Mouse (Mus musculus): Measurements from ENCODE around the gene Nhsl2. TPM values are rescaled to one million over a fixed set of nuclear protein-coding genes. Genes with fewer than 3 reads are reported as not detected.

The Nhsl2 gene
- polyA plus RNA-seq, 1 experiment from 2014 or later = 6.7 TPM

DNA sequence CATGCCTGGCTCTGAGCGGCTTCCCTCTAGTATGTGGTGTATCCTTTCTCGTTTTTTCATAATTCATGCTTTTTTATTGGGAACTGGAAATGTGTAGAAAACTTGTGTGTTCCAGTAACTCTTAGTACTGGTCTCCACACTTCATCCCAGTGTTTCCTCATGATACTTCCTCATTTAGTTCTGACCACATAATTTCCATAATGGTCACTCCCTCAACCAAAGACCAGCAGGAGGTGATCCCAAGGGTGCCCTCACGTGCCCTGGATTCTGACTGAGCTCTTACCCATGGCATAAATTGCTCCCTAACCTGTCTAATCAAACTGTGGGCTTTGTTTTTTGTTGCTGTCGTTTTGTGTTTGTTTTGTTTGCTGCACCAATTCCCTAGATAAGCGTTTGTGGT is 58.1 kb downstream of the Nhsl2 start:
- H3K36me3 ChIP-seq = no peaks in the 10 kb centered on the region
- 51% methylated on average over 5 of the region's 5 CpGs for WGBS
- H3K9ac ChIP-seq = no peak overlapping the region
- ATAC-seq (replicated peaks; ENCODE audit: insufficient number of reproducible peaks, insufficient read depth, low FRiP score, low read depth) = no peak
- no peak overlapping the region for H3K4me2 ChIP-seq
- no peaks in the 10 kb centered on the region for H3K9me3 ChIP-seq (replicated peaks)
- H3K4me3 ChIP-seq = no peak overlapping the region
- H3K27me3 ChIP-seq = no peaks in the 10 kb centered on the region; the same call in 1 of the 2 replicates
- no peaks in the 10 kb centered on the region for H3K4me1 ChIP-seq (replicated peaks)
- no peak overlapping the region for H3K27ac ChIP-seq

DNA sequence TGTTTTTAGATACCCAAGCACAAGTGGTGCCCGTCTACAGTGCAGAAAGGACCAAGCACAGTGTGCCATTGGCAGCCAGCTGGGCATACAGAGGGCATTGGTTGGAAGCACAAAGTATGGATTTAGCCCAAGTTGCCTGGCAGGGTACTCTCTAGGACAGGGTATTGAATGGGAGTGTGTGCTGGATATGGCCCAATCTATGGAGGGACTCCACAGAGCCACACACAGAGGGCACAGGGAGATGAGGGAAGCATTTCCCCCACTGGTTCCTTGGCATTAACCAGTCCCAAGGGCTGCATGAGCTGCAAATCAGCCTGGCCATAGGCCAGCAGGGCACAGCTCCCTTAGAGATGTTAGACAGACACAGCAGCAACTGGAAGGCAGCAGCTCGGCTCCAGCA is 79.9 kb downstream of the Nhsl2 start:
- no peak for ATAC-seq (replicated peaks; ENCODE audit: insufficient number of reproducible peaks, insufficient read depth, low FRiP score, low read depth)
- Histone ChIP-seq H3K4me2 (no peak overlapping the region), H3K27me3 (peaks cover 3% of the 10 kb centered on the region; the same call in 1 of the 2 replicates), H3K4me1 (replicated peaks) (no peaks in the 10 kb centered on the region; the same call in 1 of the 2 replicates), H3K36me3 (no peaks in the 10 kb centered on the region), H3K4me3 (no peak overlapping the region), H3K9me3 (replicated peaks) (no peaks in the 10 kb centered on the region), H3K9ac (no peak overlapping the region), H3K27ac (no peak overlapping the region)
- 72% methylated on average over 2 of the region's 2 CpGs for WGBS

DNA sequence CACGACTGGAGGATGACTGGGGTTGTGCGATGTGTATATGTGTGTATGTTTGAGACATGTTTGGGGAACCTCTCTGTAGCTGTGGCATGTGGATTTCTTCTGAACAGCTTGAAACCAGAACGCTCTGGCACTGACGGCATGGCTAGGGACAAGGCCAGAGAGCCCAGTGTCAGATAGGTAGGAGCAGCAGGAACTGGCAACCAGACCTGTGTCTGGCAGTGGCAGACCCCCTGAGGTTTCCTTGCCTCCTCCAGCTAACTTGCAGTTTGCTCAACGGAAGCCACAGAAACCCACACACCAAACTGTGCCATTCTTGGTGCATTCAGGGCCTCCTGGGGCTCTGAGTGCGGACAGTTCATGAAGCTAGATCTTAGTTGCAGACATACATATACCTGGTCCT is 81.1 kb downstream of the Nhsl2 start:
- ATAC-seq (replicated peaks; ENCODE audit: insufficient number of reproducible peaks, insufficient read depth, low FRiP score, low read depth) = no peak
- H3K4me3 ChIP-seq = no peak overlapping the region
- no peaks in the 10 kb centered on the region; the same call in 1 of the 2 replicates for H3K4me1 ChIP-seq (replicated peaks)
- no peak overlapping the region for H3K9ac ChIP-seq
- H3K36me3 ChIP-seq = no peaks in the 10 kb centered on the region
- H3K27ac ChIP-seq = no peak overlapping the region
- WGBS = 82% methylated on average over 6 of the region's 6 CpGs
- no peak overlapping the region for H3K4me2 ChIP-seq
- H3K27me3 ChIP-seq = peaks cover 3% of the 10 kb centered on the region; the same call in 1 of the 2 replicates
- no peaks in the 10 kb centered on the region for H3K9me3 ChIP-seq (replicated peaks)

DNA sequence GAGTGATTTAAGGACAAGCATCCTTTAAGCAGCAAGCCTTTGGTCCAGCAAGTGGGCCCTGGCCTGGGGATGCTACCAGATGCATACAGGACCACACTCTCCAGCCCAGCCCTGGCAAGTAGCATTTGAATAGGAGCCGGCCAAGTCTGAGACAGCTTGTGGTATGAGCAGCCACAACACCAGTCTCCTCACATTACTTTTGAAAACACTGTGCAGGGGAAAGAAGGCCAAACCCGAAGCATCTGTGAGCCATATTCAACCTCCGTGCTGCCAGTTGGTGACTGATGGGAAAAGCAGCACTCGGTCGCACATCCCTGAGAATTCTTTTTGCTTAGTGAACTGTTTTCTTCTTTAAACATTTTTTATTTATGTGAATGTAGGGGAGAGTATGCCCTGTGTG is 81.8 kb downstream of the Nhsl2 start:
- Histone ChIP-seq H3K27me3 (peaks cover 3% of the 10 kb centered on the region; the same call in 1 of the 2 replicates), H3K4me1 (replicated peaks) (no peaks in the 10 kb centered on the region; the same call in 1 of the 2 replicates), H3K27ac (no peak overlapping the region), H3K9me3 (replicated peaks) (no peaks in the 10 kb centered on the region), H3K9ac (no peak overlapping the region), H3K36me3 (no peaks in the 10 kb centered on the region), H3K4me2 (no peak overlapping the region), H3K4me3 (no peak overlapping the region)
- no peak for ATAC-seq (replicated peaks; ENCODE audit: insufficient number of reproducible peaks, insufficient read depth, low FRiP score, low read depth)
- 88% methylated on average over 5 of the region's 5 CpGs for WGBS

DNA sequence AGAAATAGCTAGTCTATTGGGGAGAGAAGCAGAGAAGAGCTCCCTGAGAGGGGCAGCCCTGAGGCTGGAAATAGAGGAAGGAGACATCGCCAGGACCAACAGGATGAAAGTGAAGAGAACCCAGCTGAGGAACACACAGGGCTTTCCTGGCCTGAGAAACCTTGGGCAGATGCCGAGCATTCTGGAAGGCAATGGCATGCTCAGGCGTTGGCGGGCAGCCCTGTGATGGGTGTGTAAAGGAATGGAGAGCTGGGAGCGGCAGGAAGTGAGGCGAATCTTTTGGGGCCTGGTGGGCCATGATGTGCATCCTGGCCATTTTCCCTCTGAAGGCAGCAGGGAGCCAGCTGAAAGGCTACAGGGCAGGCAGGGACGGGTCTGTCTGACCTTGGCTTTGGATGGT is 83.1 kb downstream of the Nhsl2 start:
- Histone ChIP-seq H3K27me3 (peaks cover 3% of the 10 kb centered on the region; the same call in 1 of the 2 replicates), H3K4me3 (no peak overlapping the region), H3K4me2 (no peak overlapping the region), H3K4me1 (replicated peaks) (no peaks in the 10 kb centered on the region; the same call in 1 of the 2 replicates), H3K9me3 (replicated peaks) (no peaks in the 10 kb centered on the region), H3K9ac (no peak overlapping the region), H3K27ac (no peak overlapping the region), H3K36me3 (no peaks in the 10 kb centered on the region)
- 54% methylated on average over 7 of the region's 7 CpGs for WGBS
- ATAC-seq (replicated peaks; ENCODE audit: insufficient number of reproducible peaks, insufficient read depth, low FRiP score, low read depth) = no peak

DNA sequence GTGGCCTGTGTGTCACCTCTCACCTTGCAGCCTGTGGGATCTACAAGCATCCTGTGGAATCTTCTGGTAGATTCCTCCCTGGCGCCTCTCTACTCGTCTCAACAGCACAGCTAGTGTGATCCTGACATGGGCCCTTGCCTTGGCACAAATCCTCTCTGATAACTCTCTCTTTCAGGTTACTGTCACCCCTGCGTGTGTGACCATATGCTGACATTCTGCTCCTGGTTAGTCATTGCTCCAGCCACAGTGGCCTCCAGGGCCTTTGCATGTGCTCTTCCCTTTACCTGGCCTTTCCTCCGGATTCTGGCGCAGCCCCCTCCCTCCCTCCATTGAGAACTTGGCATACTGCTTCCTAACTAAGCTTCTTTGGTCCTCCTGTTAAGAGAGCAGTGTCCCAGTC is 84.2 kb downstream of the Nhsl2 start:
- no peaks in the 10 kb centered on the region; the same call in 1 of the 2 replicates for H3K4me1 ChIP-seq (replicated peaks)
- no peaks in the 10 kb centered on the region for H3K9me3 ChIP-seq (replicated peaks)
- no peaks in the 10 kb centered on the region for H3K36me3 ChIP-seq
- H3K4me3 ChIP-seq = no peak overlapping the region
- H3K4me2 ChIP-seq = no peak overlapping the region
- H3K27ac ChIP-seq = no peak overlapping the region
- 83% methylated on average over 5 of the region's 5 CpGs for WGBS
- ATAC-seq (replicated peaks; ENCODE audit: insufficient number of reproducible peaks, insufficient read depth, low FRiP score, low read depth) = no peak
- H3K9ac ChIP-seq = no peak overlapping the region
- H3K27me3 ChIP-seq = peaks cover 3% of the 10 kb centered on the region; the same call in 1 of the 2 replicates

DNA sequence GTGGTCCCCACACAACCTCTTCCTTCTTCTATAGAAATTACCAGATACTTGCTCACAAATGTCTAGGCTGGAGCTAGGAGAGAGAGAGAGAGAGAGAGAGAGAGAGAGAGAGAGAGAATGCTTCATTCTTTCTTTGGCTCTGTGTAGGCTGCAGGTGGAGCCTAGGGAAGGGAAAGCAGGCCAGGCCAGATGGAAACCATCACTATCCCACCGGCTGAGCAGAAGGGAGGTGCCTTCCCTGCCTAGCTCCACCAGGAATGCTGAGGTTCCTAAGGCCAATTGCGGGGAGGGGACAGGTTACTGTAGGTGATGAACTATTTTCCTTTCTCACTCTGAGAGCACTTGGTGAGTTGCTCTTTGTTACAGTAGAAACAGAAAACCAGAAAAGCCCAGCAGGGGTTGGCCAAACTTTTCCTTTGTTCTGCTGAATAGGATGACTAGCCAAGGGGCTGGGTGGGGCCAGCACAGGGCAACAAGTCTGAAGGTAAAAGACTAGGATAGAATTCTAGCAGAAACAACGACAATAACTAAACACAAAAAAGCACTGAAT is 86.2 kb downstream of the Nhsl2 start:
- no peak overlapping the region for H3K4me3 ChIP-seq
- H3K27me3 ChIP-seq = peaks cover 6% of the 10 kb centered on the region; the same call in 1 of the 2 replicates
- no peaks in the 10 kb centered on the region for H3K36me3 ChIP-seq
- 35% methylated on average over 3 of the region's 3 CpGs for WGBS
- H3K4me2 ChIP-seq = no peak overlapping the region
- H3K9ac ChIP-seq = no peak overlapping the region
- ATAC-seq (replicated peaks; ENCODE audit: insufficient number of reproducible peaks, insufficient read depth, low FRiP score, low read depth) = no peak
- no peaks in the 10 kb centered on the region for H3K4me1 ChIP-seq (replicated peaks)
- H3K9me3 ChIP-seq (replicated peaks) = no peaks in the 10 kb centered on the region
- no peak overlapping the region for H3K27ac ChIP-seq

DNA sequence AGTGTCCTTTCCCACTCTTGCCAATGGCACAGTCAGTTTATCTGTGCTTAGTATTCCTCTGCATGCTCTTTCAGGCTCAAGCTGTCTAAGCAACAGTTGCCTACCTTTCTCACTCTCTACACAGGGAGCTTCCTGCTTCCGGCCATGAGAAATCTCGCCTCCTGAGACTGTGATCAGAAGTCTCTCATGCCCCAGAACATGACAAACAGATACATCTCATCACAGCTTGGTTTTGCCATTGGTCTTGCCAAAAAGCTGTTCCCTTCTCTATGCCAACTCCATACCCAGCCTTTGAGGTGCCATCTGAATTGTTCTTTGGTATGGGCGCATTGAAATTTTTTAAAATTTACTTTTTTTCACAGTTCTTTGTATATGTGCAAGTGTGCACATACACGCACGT is 90.3 kb downstream of the Nhsl2 start:
- H3K9me3 ChIP-seq (replicated peaks) = no peaks in the 10 kb centered on the region
- H3K4me1 ChIP-seq (replicated peaks) = peaks cover 18% of the 10 kb centered on the region
- H3K36me3 ChIP-seq = no peaks in the 10 kb centered on the region
- H3K4me2 ChIP-seq = no peak overlapping the region
- WGBS = 87% methylated on average over 5 of the region's 5 CpGs
- 0 out of 2 replicates have a peak, but pooled peaks cover 3% of the 10 kb centered on the region for H3K27me3 ChIP-seq
- H3K9ac ChIP-seq = no peak overlapping the region
- no peak overlapping the region for H3K4me3 ChIP-seq
- ATAC-seq (replicated peaks; ENCODE audit: insufficient number of reproducible peaks, insufficient read depth, low FRiP score, low read depth) = no peak
- no peak overlapping the region for H3K27ac ChIP-seq

DNA sequence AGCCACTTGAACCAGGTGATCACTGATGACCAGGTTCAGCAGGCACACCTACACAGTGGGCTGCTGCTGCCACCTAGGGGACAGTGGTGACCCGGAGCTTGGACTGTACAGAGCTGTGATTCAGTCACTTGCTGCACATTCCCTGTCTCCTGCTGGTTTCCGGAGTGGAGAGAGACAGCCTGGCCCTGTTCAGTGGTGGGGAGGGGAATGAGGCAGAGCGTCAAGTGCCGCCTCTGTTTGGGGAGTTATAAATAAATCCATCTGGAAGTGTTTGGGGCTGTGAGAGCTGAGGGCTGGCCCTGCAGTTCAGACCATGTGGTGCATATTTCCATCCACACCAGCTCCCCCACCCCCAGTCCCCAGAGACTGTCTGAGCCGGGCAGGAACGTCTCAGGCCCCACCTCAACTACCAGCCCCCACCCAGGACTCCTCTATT is 93.3 kb downstream of the Nhsl2 start:
- H3K27me3 ChIP-seq = 0 out of 2 replicates have a peak, but pooled peaks cover 3% of the 10 kb centered on the region
- H3K9ac ChIP-seq = no peak overlapping the region
- ATAC-seq (replicated peaks; ENCODE audit: insufficient number of reproducible peaks, insufficient read depth, low FRiP score, low read depth) = peak; percentile 92
- H3K27ac ChIP-seq = peak overlapping the region; percentile 77
- H3K4me2 ChIP-seq = 0 out of 2 replicates have a peak overlapping the region, but pooled peaks have one; percentile 4
- peaks cover 21% of the 10 kb centered on the region for H3K4me1 ChIP-seq (replicated peaks)
- no peak overlapping the region for H3K4me3 ChIP-seq
- 11% methylated on average over 6 of the region's 6 CpGs for WGBS
- H3K36me3 ChIP-seq = no peaks in the 10 kb centered on the region
- no peaks in the 10 kb centered on the region for H3K9me3 ChIP-seq (replicated peaks)

DNA sequence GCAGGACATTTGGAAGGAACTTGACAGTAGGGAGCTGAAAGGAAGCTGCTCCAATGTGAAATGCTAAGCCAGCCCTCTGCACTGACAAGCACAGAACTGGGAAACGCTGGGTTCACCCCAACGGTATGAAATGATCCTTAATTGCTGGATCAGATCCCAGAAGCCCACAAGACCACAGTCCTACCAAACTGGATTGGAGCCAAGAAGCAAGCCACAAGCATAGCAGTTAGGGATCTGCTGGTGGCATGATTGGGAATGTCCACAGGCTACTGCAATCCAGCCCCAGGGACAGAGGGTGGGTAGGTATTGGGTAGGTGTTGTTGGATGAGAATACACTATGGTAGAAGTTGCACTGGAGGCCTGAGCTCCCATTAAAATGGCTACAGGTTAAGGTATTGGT is 94.6 kb downstream of the Nhsl2 start:
- H3K4me1 ChIP-seq (replicated peaks) = peaks cover 21% of the 10 kb centered on the region
- no peak overlapping the region for H3K9ac ChIP-seq
- no peak overlapping the region for H3K4me3 ChIP-seq
- no peaks in the 10 kb centered on the region for H3K9me3 ChIP-seq (replicated peaks)
- 0 out of 2 replicates have a peak, but pooled peaks cover 3% of the 10 kb centered on the region for H3K27me3 ChIP-seq
- no peak overlapping the region for H3K4me2 ChIP-seq
- 54% methylated on average over 2 of the region's 2 CpGs for WGBS
- H3K27ac ChIP-seq = peak overlapping the region; percentile 77
- no peak for ATAC-seq (replicated peaks; ENCODE audit: insufficient number of reproducible peaks, insufficient read depth, low FRiP score, low read depth)
- no peaks in the 10 kb centered on the region for H3K36me3 ChIP-seq

DNA sequence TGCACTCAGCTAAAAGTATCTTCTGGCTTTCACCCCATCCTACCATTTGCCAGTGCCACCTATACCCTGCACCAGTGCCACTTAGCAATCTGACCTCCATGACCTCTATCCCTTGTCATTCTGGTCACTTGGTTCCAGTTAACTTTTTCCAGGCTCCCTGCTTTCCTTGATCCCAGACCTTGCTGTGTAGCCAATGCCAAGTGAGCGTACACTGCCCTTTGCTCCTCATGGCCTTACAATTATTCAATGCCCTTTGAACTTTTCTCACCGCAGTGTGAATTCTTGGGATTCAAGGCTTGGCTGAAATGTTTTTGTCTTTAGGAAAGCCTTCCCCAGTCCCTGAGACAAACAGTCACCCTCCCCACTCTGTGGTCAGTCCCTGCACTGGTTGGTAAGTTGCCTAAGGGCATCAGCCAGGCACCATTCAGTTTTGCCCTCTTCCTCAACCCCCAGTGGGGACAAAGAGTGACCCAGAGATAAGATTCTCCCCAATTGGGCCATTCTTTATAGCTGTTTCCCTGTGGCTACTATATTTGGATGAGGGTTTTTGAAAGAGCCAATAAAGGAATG is 95.7 kb downstream of the Nhsl2 start:
- 0 out of 2 replicates have a peak, but pooled peaks cover 3% of the 10 kb centered on the region for H3K27me3 ChIP-seq
- peaks cover 21% of the 10 kb centered on the region for H3K4me1 ChIP-seq (replicated peaks)
- no peak overlapping the region for H3K4me2 ChIP-seq
- 80% methylated on average over 2 of the region's 2 CpGs for WGBS
- no peaks in the 10 kb centered on the region for H3K9me3 ChIP-seq (replicated peaks)
- no peak overlapping the region for H3K4me3 ChIP-seq
- H3K36me3 ChIP-seq = no peaks in the 10 kb centered on the region
- no peak overlapping the region for H3K9ac ChIP-seq
- H3K27ac ChIP-seq = no peak overlapping the region
- no peak for ATAC-seq (replicated peaks; ENCODE audit: insufficient number of reproducible peaks, insufficient read depth, low FRiP score, low read depth)

DNA sequence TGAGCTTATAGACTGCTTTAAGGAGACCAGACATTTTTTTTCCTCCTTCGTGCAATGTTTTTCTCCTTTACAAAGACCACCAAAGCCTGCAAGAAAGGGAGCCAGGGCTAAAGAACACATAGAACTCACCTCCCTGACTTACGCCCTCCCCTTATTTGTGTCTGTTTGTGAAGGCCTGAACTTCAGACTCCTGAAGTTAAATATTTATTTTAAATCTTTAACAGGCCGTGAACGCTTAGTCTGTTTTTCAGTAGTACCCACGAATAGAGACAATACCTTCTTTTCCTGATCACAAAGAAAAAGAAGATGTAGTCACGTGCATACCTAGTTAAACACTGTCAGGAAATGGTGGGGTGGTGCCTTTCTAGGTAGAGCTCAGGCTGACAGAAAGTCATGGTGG is 103.3 kb downstream of the Nhsl2 start:
- 78% methylated on average over 6 of the region's 6 CpGs for WGBS
- Histone ChIP-seq H3K4me3 (no peak overlapping the region), H3K36me3 (no peaks in the 10 kb centered on the region), H3K27ac (no peak overlapping the region), H3K9ac (no peak overlapping the region), H3K9me3 (replicated peaks) (no peaks in the 10 kb centered on the region), H3K4me2 (no peak overlapping the region), H3K27me3 (peaks cover 16% of the 10 kb centered on the region), H3K4me1 (replicated peaks) (peaks cover 11% of the 10 kb centered on the region)
- no peak for ATAC-seq (replicated peaks; ENCODE audit: insufficient number of reproducible peaks, insufficient read depth, low FRiP score, low read depth)
